Mouse (Mus musculus) embryonic facial prominence, embryonic 15.5 days (tissue): ENCODE results near the gene Zfp292. TPM values are rescaled to one million over a fixed set of nuclear protein-coding genes. Genes with fewer than 3 reads are reported as not detected.

ENCODE experiments used
- ATAC-seq: fragments of 200-750 bp; cut with Nextera tagmentation; 2 replicates; pipeline ENCODE4 v1.8.0; 2017; ENCODE audit warnings: low read depth, moderate TSS enrichment; ENCODE audit not compliant: insufficient number of reproducible peaks, low FRiP score, low TSS enrichment
- H3K27ac ChIP-seq: fragments of 300-500 bp; sonication (generic); replicated peaks from 2 replicates; pipeline ENCODE4 v1.5.1; 2015; ENCODE audit warnings: mild to moderate bottlenecking, inconsistent platforms
- H3K27me3 ChIP-seq: fragments of 300-500 bp; sonication (generic); 2 replicates; pipeline ENCODE4 v1.6.1; 2015; ENCODE audit warnings: inconsistent platforms
- H3K36me3 ChIP-seq: fragments of 300-500 bp; sonication (generic); 2 replicates; pipeline ENCODE4 v1.6.1; 2015; ENCODE audit warnings: mild to moderate bottlenecking, inconsistent platforms
- H3K4me1 ChIP-seq: fragments of 300-500 bp; sonication (generic); 2 replicates; pipeline ENCODE4 v1.6.1; 2015; ENCODE audit warnings: inconsistent platforms
- H3K4me2 ChIP-seq: fragments of 300-500 bp; sonication (generic); replicated peaks from 2 replicates; pipeline ENCODE4 v1.6.1; 2015; ENCODE audit warnings: mild to moderate bottlenecking, inconsistent platforms
- H3K4me3 ChIP-seq: fragments of 300-500 bp; sonication (generic); replicated peaks from 2 replicates; pipeline ENCODE4 v1.5.1; 2015; ENCODE audit warnings: mild to moderate bottlenecking, inconsistent platforms
- H3K9ac ChIP-seq: fragments of 300-500 bp; sonication (generic); 2 replicates; pipeline ENCODE4 v1.6.1; 2015; ENCODE audit warnings: inconsistent platforms
- H3K9me3 ChIP-seq: fragments of 300-500 bp; sonication (generic); replicated peaks from 2 replicates; pipeline ENCODE4 v1.6.1; 2016; ENCODE audit warnings: inconsistent platforms
- WGBS: fragments of 180-500 bp; shearing (Covaris S2); methylation state at CpG from one replicate; pipeline ENCODE4 v1.1.7; 2015; 5-methylcytosine and 5-hydroxymethylcytosine counted together
- polyA plus RNA-seq: library from polyadenylated mRNA; unstranded; fragments of >200 nt; fragmentation: Nextera tagmentation; extraction: Ambion mirVana; gene quantifications from 2 replicates; pipeline ENCODE4 v1.2.1, GENCODE M21; 2015

Zfp292 gene
- polyA plus RNA-seq, 1 experiment from 2014 or later: 15.4 TPM

GRCm38 (mm10) chr4:34847679-34848309 is 35.0 kb downstream of the Zfp292 start:
- 89% methylated on average over 6 of the region's 6 CpGs for WGBS
- Histone ChIP-seq H3K9ac (no peak overlapping the region), H3K4me2 (no peak overlapping the region), H3K27ac (no peak overlapping the region), H3K9me3 (no peaks in the 10 kb centered on the region), H3K4me3 (no peak overlapping the region), H3K4me1 (peaks cover 14% of the 10 kb centered on the region; the same call in 1 of the 2 replicates), H3K36me3 (peaks cover 9% of the 10 kb centered on the region; the same call in 1 of the 2 replicates), H3K27me3 (no peaks in the 10 kb centered on the region)
- no peak for ATAC-seq

- 96% methylated on average over 1 of the region's 1 CpGs for WGBS
- no peak for ATAC-seq
- H3K9ac ChIP-seq: no peak overlapping the region
Observed at GRCm38 (mm10) chr4:34843839-34844238, 38.9 kb downstream of the Zfp292 start.

GRCm38 (mm10) chr4:34842826-34843225 is 39.9 kb downstream of the Zfp292 start:
- Histone ChIP-seq H3K36me3 (peaks cover 9% of the 10 kb centered on the region; the same call in 1 of the 2 replicates), H3K4me3 (no peak overlapping the region), H3K4me2 (no peak overlapping the region), H3K9ac (no peak overlapping the region), H3K27ac (no peak overlapping the region), H3K27me3 (no peaks in the 10 kb centered on the region), H3K4me1 (peaks cover 15% of the 10 kb centered on the region; the same call in 1 of the 2 replicates), H3K9me3 (no peaks in the 10 kb centered on the region)
- WGBS: 76% methylated on average over 3 of the region's 3 CpGs
- ATAC-seq: no peak

More at GRCm38 (mm10) chr4:34843839-34844238, 38.9 kb downstream of the Zfp292 start:
- H3K4me2 ChIP-seq: no peak overlapping the region
- H3K9me3 ChIP-seq: no peaks in the 10 kb centered on the region
- no peak overlapping the region for H3K4me3 ChIP-seq
- H3K4me1 ChIP-seq: peaks cover 15% of the 10 kb centered on the region; the same call in 1 of the 2 replicates
- peaks cover under 1% of the 10 kb centered on the region; the same call in 1 of the 2 replicates for H3K36me3 ChIP-seq
- no peaks in the 10 kb centered on the region for H3K27me3 ChIP-seq
- H3K27ac ChIP-seq: no peak overlapping the region

- Histone ChIP-seq H3K4me3 (no peak overlapping the region), H3K36me3 (peaks cover 18% of the 10 kb centered on the region; the same call in 1 of the 2 replicates), H3K9me3 (no peaks in the 10 kb centered on the region), H3K27me3 (no peaks in the 10 kb centered on the region), H3K27ac (no peak overlapping the region), H3K4me2 (no peak overlapping the region), H3K4me1 (no peaks in the 10 kb centered on the region), H3K9ac (no peak overlapping the region)
- ATAC-seq: no peak
- WGBS: 89% methylated on average over 4 of the region's 4 CpGs
Observed at GRCm38 (mm10) chr4:34831496-34831895, 51.3 kb downstream of the Zfp292 start.

- ATAC-seq: no peak
- no peaks in the 10 kb centered on the region for H3K27me3 ChIP-seq
- H3K36me3 ChIP-seq: 0 out of 2 replicates have a peak, but pooled peaks cover 8% of the 10 kb centered on the region
- H3K9me3 ChIP-seq: no peaks in the 10 kb centered on the region
- 98% methylated on average over 3 of the region's 3 CpGs for WGBS
- no peak overlapping the region for H3K27ac ChIP-seq
- no peak overlapping the region for H3K4me3 ChIP-seq
- no peak overlapping the region for H3K4me2 ChIP-seq
- no peak overlapping the region for H3K9ac ChIP-seq
- H3K4me1 ChIP-seq: no peaks in the 10 kb centered on the region
Observed at GRCm38 (mm10) chr4:34829456-34829855, 53.3 kb downstream of the Zfp292 start.

- Histone ChIP-seq H3K4me1 (no peaks in the 10 kb centered on the region), H3K4me3 (no peak overlapping the region), H3K27me3 (no peaks in the 10 kb centered on the region), H3K4me2 (no peak overlapping the region), H3K36me3 (peaks cover 5% of the 10 kb centered on the region), H3K27ac (no peak overlapping the region), H3K9me3 (no peaks in the 10 kb centered on the region), H3K9ac (no peak overlapping the region)
- WGBS: 96% methylated on average over 1 of the region's 1 CpGs
- no peak for ATAC-seq
Observed at GRCm38 (mm10) chr4:34823901-34824300, 58.9 kb downstream of the Zfp292 start.

- Histone ChIP-seq H3K4me2 (no peak overlapping the region), H3K9me3 (no peaks in the 10 kb centered on the region), H3K4me3 (no peak overlapping the region), H3K4me1 (no peaks in the 10 kb centered on the region), H3K27ac (no peak overlapping the region), H3K9ac (no peak overlapping the region), H3K27me3 (no peaks in the 10 kb centered on the region), H3K36me3 (peaks cover 26% of the 10 kb centered on the region)
- WGBS: 88% methylated on average over 4 of the region's 4 CpGs
- no peak for ATAC-seq
Observed at GRCm38 (mm10) chr4:34819904-34820303, 62.9 kb downstream of the Zfp292 start.

- Histone ChIP-seq H3K27ac (no peak overlapping the region), H3K4me1 (no peaks in the 10 kb centered on the region), H3K4me2 (no peak overlapping the region), H3K9me3 (no peaks in the 10 kb centered on the region), H3K4me3 (no peak overlapping the region), H3K36me3 (peaks cover 17% of the 10 kb centered on the region), H3K27me3 (no peaks in the 10 kb centered on the region), H3K9ac (no peak overlapping the region)
- ATAC-seq: no peak
- 85% methylated on average over 14 of the region's 14 CpGs for WGBS
Observed at GRCm38 (mm10) chr4:34801166-34802034, 81.4 kb downstream of the Zfp292 start.

GRCm38 (mm10) chr4:34798005-34798404 is 84.8 kb downstream of the Zfp292 start:
- 91% methylated on average over 2 of the region's 2 CpGs for WGBS
- H3K27ac ChIP-seq: no peak overlapping the region
- no peaks in the 10 kb centered on the region for H3K9me3 ChIP-seq
- no peak overlapping the region for H3K4me2 ChIP-seq
- H3K4me1 ChIP-seq: no peaks in the 10 kb centered on the region
- no peak for ATAC-seq
- H3K36me3 ChIP-seq: no peaks in the 10 kb centered on the region
- no peak overlapping the region for H3K4me3 ChIP-seq
- H3K9ac ChIP-seq: no peak overlapping the region
- H3K27me3 ChIP-seq: no peaks in the 10 kb centered on the region

GRCm38 (mm10) chr4:34797294-34797983 is 85.3 kb downstream of the Zfp292 start:
- no peak overlapping the region for H3K9ac ChIP-seq
- no peak for ATAC-seq
- H3K36me3 ChIP-seq: no peaks in the 10 kb centered on the region
- no peak overlapping the region for H3K4me2 ChIP-seq
- no peak overlapping the region for H3K4me3 ChIP-seq
- H3K9me3 ChIP-seq: no peaks in the 10 kb centered on the region
- 61% methylated on average over 8 of the region's 8 CpGs for WGBS
- H3K27ac ChIP-seq: no peak overlapping the region
- no peaks in the 10 kb centered on the region for H3K27me3 ChIP-seq
- H3K4me1 ChIP-seq: no peaks in the 10 kb centered on the region

- Histone ChIP-seq H3K4me3 (no peak overlapping the region), H3K36me3 (no peaks in the 10 kb centered on the region), H3K4me2 (no peak overlapping the region), H3K27ac (no peak overlapping the region), H3K27me3 (no peaks in the 10 kb centered on the region), H3K9ac (no peak overlapping the region), H3K4me1 (no peaks in the 10 kb centered on the region), H3K9me3 (no peaks in the 10 kb centered on the region)
- ATAC-seq: no peak
- WGBS: 85% methylated on average over 5 of the region's 5 CpGs
Observed at GRCm38 (mm10) chr4:34796294-34796693, 86.5 kb downstream of the Zfp292 start.
